Mouse (Mus musculus) heart, embryonic 12.5 days (tissue): ENCODE data around the gene Rnase12. TPM values are rescaled to one million over a fixed set of nuclear protein-coding genes. Genes with fewer than 3 reads are reported as not detected.
"Not testable (repeated sequence)": the region's sequence is repeated elsewhere in the genome, so short reads cannot be mapped to it uniquely, and the experiment has no call there.

Source experiments
- ATAC-seq: fragments of 200-750 bp; cut with Nextera tagmentation; 2 replicates; pipeline ENCODE4 v1.8.0; 2017; ENCODE audit warnings: moderate TSS enrichment, moderate library complexity; ENCODE audit not compliant: insufficient number of reproducible peaks, low FRiP score
- H3K27ac ChIP-seq: fragments of 300-500 bp; sonication (generic); 2 replicates; pipeline ENCODE4 v1.5.1; 2016; ENCODE audit warnings: mild to moderate bottlenecking, moderate library complexity; ENCODE audit not compliant: poor library complexity, severe bottlenecking
- H3K27me3 ChIP-seq: fragments of 300-500 bp; sonication (generic); replicated peaks from 2 replicates; pipeline ENCODE4 v1.6.1; 2016; ENCODE audit warnings: mild to moderate bottlenecking, moderate library complexity
- H3K36me3 ChIP-seq: fragments of 300-500 bp; sonication (generic); 2 replicates; pipeline ENCODE4 v1.6.1; 2016; ENCODE audit warnings: mild to moderate bottlenecking, moderate library complexity
- H3K4me1 ChIP-seq: fragments of 300-500 bp; sonication (generic); replicated peaks from 2 replicates; pipeline ENCODE4 v1.6.1; 2016; ENCODE audit warnings: mild to moderate bottlenecking
- H3K4me2 ChIP-seq: fragments of 300-500 bp; sonication (generic); 2 replicates; pipeline ENCODE4 v1.6.1; 2016; ENCODE audit warnings: mild to moderate bottlenecking, moderate library complexity
- H3K4me3 ChIP-seq: fragments of 300-500 bp; sonication (generic); 2 replicates; pipeline ENCODE4 v1.5.1; 2016; ENCODE audit warnings: mild to moderate bottlenecking
- H3K9ac ChIP-seq: fragments of 300-500 bp; sonication (generic); 2 replicates; pipeline ENCODE4 v1.6.1; 2016; ENCODE audit warnings: mild to moderate bottlenecking, moderate library complexity
- H3K9me3 ChIP-seq: fragments of 300-500 bp; sonication (generic); replicated peaks from 2 replicates; pipeline ENCODE4 v1.6.1; 2016; ENCODE audit warnings: mild to moderate bottlenecking, moderate library complexity
- WGBS: fragments of 180-500 bp; shearing (Covaris S2); methylation state at CpG from one replicate; pipeline ENCODE4 v1.1.7; 2016; 5-methylcytosine and 5-hydroxymethylcytosine counted together
- polyA plus RNA-seq: library from polyadenylated mRNA; unstranded; fragments of >200 nt; fragmentation: Nextera tagmentation; extraction: Ambion mirVana; gene quantifications from 2 replicates; pipeline ENCODE4 v1.2.1, GENCODE M21; 2016

The Rnase12 gene
- polyA plus RNA-seq, 1 experiment from 2014 or later, result 0.70 TPM

DNA sequence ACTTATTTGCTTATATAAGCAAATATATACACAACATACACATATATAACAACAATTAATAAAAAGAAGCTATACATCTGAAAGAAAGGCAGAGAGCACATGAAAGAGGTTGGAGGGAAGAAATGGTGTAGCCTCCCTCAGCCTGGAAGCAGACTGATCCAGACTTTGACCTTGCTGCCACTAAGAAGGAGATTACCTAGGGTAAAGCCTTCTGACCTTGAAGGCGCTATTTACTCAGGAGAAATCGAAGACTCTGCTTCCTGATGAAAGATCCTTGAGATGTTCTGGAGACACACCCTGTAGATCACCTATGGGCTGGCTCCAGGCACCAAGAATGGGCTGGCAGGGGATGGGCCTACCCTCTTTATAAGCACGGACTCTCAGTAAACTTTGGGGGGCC lies 42.7 kb downstream of the Rnase12 start:
- not testable (repeated sequence) for H3K4me3 ChIP-seq, ATAC-seq, H3K36me3 ChIP-seq, H3K27ac ChIP-seq, H3K4me2 ChIP-seq, H3K9me3 ChIP-seq, H3K27me3 ChIP-seq, H3K9ac ChIP-seq, H3K4me1 ChIP-seq
- 74% methylated on average over 3 of the region's 3 CpGs for WGBS

- WGBS, result 82% methylated on average over 6 of the region's 6 CpGs
Measured at GRCm38 (mm10) chr14:51009572-51009971, 47.9 kb downstream of the Rnase12 start.

DNA sequence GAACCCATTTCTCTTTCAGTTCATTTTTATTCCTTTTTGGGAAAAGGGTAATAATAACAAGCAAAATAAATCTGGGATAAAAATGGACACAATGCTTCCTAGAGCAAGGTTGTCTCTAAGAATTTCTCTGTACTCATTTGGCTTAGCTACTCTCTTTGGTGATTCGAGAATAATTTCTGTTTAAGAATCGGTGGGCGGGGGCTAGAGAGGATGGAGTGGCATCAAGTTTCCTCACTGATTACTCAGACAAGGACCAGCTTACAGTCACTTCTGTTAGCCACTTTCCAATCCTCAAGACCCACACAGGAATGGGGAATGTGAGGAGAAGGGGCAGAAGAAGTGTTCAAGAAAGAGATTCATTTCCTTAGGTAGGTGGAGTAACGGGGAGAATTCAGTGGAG lies 48.7 kb downstream of the Rnase12 start:
- peaks cover 5% of the 10 kb centered on the region; the same call in 1 of the 2 replicates for H3K9me3 ChIP-seq
- peak overlapping the region; percentile 97 for H3K27ac ChIP-seq
- H3K36me3 ChIP-seq, result no peaks in the 10 kb centered on the region
- H3K9ac ChIP-seq, result no peak overlapping the region
- H3K4me1 ChIP-seq, result peaks cover 24% of the 10 kb centered on the region
- 73% methylated on average over 4 of the region's 4 CpGs for WGBS
- H3K4me3 ChIP-seq, result no peak overlapping the region
- ATAC-seq, result no peak
- H3K4me2 ChIP-seq, result no peak overlapping the region
- no peaks in the 10 kb centered on the region for H3K27me3 ChIP-seq

More at GRCm38 (mm10) chr14:51009572-51009971, 47.9 kb downstream of the Rnase12 start:
- Histone ChIP-seq H3K9me3 (peaks cover 5% of the 10 kb centered on the region; the same call in 1 of the 2 replicates), H3K4me1 (peaks cover 24% of the 10 kb centered on the region), H3K9ac (no peak overlapping the region), H3K4me3 (no peak overlapping the region), H3K36me3 (no peaks in the 10 kb centered on the region), H3K27me3 (no peaks in the 10 kb centered on the region), H3K4me2 (no peak overlapping the region), H3K27ac (peak overlapping the region; percentile 97)
- ATAC-seq, result no peak

DNA sequence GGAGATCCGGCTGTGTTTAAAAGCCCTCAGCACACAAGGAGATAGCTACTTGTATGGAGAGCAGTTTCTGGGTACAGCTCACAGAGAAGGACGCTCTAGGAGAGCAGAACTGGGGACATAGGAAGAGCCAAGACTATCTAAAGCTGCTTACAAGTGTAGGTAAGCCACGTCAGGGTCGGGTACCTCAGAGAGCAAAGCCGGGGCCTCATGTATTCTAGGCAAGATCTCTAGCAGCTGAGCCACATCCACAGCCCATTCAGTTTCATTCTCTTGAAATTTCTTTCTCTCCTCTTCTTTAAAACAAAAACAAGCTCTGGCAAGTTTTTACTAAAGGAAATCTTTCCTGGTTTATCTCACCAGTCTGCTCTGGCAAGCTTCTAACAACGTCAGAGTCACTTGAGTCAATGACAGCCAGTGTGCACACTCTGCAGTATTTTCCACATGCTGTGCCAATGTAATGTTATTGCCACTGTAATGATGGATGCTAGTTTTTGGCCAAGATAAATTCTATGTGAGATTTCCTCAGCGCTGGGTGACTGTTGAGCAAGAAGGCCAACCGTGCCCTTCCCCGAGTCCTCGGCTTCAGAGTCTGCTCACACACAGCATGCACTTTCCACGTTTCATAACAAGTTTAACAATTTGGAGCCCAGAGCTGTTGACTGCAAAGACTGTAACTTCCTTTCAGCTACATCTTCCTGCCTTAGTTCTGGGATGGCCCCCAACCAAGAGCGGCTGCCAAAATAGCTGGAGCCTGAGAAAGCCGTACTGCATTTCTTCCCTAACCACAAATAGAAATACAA lies 49.3 kb downstream of the Rnase12 start:
- 0 out of 2 replicates have a peak overlapping the region, but pooled peaks have one; percentile 9 for H3K4me2 ChIP-seq
- ATAC-seq, result peak; percentile 91
- 0 out of 2 replicates have a peak overlapping the region, but pooled peaks have one; percentile 43 for H3K9ac ChIP-seq
- no peaks in the 10 kb centered on the region for H3K27me3 ChIP-seq
- WGBS, result 40% methylated on average over 13 of the region's 13 CpGs
- no peak overlapping the region for H3K4me3 ChIP-seq
- peak overlapping the region; percentile 97 for H3K27ac ChIP-seq
- H3K9me3 ChIP-seq, result peaks cover 5% of the 10 kb centered on the region; the same call in 1 of the 2 replicates
- H3K36me3 ChIP-seq, result no peaks in the 10 kb centered on the region
- peaks cover 24% of the 10 kb centered on the region for H3K4me1 ChIP-seq

DNA sequence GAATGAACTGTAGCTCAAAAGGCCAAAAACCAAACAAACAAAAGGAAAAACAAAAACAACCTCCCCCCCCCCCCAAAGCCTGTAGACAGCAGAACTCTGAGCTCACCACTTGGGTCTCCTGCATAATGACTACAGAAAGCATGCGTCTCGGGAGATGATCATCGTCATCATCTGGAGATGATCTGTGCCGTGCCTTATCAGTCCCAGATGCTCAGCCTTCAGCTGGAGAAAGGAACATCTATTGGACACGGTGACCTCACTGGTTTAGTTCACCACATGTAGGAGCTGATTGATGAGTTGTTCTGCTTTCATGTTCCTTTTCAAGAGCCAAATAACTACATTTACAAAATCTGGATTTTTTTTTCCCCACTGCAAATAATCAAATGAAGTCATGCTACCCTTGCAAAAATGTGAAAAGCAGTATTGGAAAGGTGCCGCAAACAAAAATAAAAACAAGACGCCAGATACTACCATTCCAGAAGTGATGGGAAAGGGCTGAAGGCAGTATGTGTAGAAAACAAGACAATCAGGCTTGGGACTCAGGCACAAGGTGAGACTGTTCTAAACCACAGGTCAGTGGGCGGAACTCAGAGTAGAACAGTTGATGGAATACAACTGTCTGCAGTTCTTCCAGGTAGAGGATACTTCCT lies 50.2 kb downstream of the Rnase12 start, which contains the start of gene Rnase10:
Gene Rnase10 (plus strand): TSS at position 600 of the 650 bp plus-strand sequence.
- Histone ChIP-seq H3K9me3 (peaks cover 5% of the 10 kb centered on the region; the same call in 1 of the 2 replicates), H3K4me1 (peaks cover 24% of the 10 kb centered on the region), H3K27ac (peak within 1 kb of the TSS; percentile 97), H3K36me3 (no peaks in the 10 kb centered on the region), H3K27me3 (no peaks in the 10 kb centered on the region), H3K9ac (0 out of 2 replicates have a peak within 1 kb of the TSS, but pooled peaks have one; percentile 43), H3K4me2 (0 out of 2 replicates have a peak within 1 kb of the TSS, but pooled peaks have one; percentile 9), H3K4me3 (no peak within 1 kb of the TSS)
- 68% methylated on average over 8 of the region's 8 CpGs for WGBS
- no peak for ATAC-seq

Other genes with a start within 250 kb of the Rnase12 start
- not detected in 2 replicates for gene Ccnb1ip1, start 249.9 kb downstream of the Rnase12 start, polyA plus RNA-seq
- 40.4 and 41.2 TPM in 2 replicates for gene Parp2, start 249.8 kb downstream of the Rnase12 start, polyA plus RNA-seq
- 6.0 and 6.1 TPM in 2 replicates for gene Tep1, start 187.1 kb downstream of the Rnase12 start, polyA plus RNA-seq
- 0.08 and 0.09 TPM in 2 replicates for gene Klhl33, start 160.2 kb downstream of the Rnase12 start, polyA plus RNA-seq
- gene Osgep, start 132.8 kb downstream of the Rnase12 start, polyA plus RNA-seq, result 108 and 111 TPM in 2 replicates
- 152 and 159 TPM in 2 replicates for gene Apex1, start 132.7 kb downstream of the Rnase12 start, polyA plus RNA-seq
- gene Pip4p1, start 126.8 kb downstream of the Rnase12 start, polyA plus RNA-seq, result 33.6 and 37.3 TPM in 2 replicates
- gene Pnp, start 126.6 kb downstream of the Rnase12 start, polyA plus RNA-seq, result 39.0 and 43.8 TPM in 2 replicates
- not detected in 2 replicates for gene Gm49342, start 113.1 kb downstream of the Rnase12 start, polyA plus RNA-seq
- 0.17 and 0.32 TPM in 2 replicates for gene Pnp2, start 101.7 kb downstream of the Rnase12 start, polyA plus RNA-seq
- 0.41 TPM in 1 of 2 replicates, not detected in the other for gene Rnase10, start 49.9 kb downstream of the Rnase12 start, polyA plus RNA-seq
- gene Rnase9, start 15.8 kb downstream of the Rnase12 start, polyA plus RNA-seq, result not detected in 2 replicates
- not detected in 2 replicates for gene Rnase11, start 7.5 kb downstream of the Rnase12 start, polyA plus RNA-seq
- gene Olfr750, start 16.8 kb upstream of the Rnase12 start, polyA plus RNA-seq, result not detected in 2 replicates
- gene Rnase4, start 33.4 kb upstream of the Rnase12 start, polyA plus RNA-seq, result 13.7 and 15.0 TPM in 2 replicates
- gene Ang, start 33.5 kb upstream of the Rnase12 start, polyA plus RNA-seq, result 2.0 and 3.2 TPM in 2 replicates
- gene Eddm3b, start 56.8 kb upstream of the Rnase12 start, polyA plus RNA-seq, result not detected in 2 replicates
- 0.29 TPM in 1 of 2 replicates, not detected in the other for gene Rnase6, start 66.2 kb upstream of the Rnase12 start, polyA plus RNA-seq
- 0.19 TPM in 1 of 2 replicates, not detected in the other for gene Rnase1, start 89.1 kb upstream of the Rnase12 start, polyA plus RNA-seq
- gene Rnase2b, start 104.6 kb upstream of the Rnase12 start, polyA plus RNA-seq, result not detected in 2 replicates
- gene Ang2, start 141.5 kb upstream of the Rnase12 start, polyA plus RNA-seq, result not detected in 2 replicates
- not detected in 2 replicates for gene Ear14, start 145.7 kb upstream of the Rnase12 start, polyA plus RNA-seq
- not detected in 2 replicates for gene Rnase2a, start 198.5 kb upstream of the Rnase12 start, polyA plus RNA-seq